Mouse (Mus musculus): ENCODE measurements around the gene Lrrc71.

- TF ChIP-seq CTCF (IDR thresholded peaks at IDR 0.05; ENCODE audit: insufficient read depth, low read depth, low read length) (no peak), POLR2A (IDR thresholded peaks at IDR 0.05; ENCODE audit: insufficient read depth, low read depth, low read length) (no peak)
These were observed 23.9 kb downstream of the Lrrc71 start for GRCm38 (mm10) chr3:87724556-87724955.
